25 mouse cellular contexts compared by ENCODE assay signal in the genomic region with DNA sequence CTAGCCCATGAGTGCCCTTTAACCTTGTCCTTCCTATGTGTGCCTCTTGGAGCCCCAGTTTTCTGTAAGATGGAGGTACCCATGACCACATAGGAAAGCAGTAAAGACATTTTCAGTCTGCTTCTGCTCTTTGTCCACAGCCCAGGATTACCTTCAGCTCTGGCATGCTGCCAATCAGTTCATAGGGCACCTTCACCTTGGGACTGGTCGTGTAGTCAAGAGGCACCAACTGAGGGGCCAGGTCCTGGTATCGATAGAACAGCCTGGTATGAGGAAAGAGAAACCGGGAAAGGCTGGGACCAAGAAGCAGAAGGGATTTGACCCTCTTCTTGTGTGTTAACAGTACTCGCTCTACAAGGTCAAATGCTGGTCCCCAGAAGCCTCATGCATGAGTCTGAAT. TPM values are rescaled to one million over a fixed set of nuclear protein-coding genes. Genes with fewer than 3 reads are reported as not detected.
DNase-seq lines count a peak whose midpoint lies in the region; ATAC-seq and TF ChIP-seq lines count a peak whose summit lies in the region.
"Had no signal": no experiment of that assay in that cellular context is flagged by ENCODE, and none has a peak within 500 bp of the region (broad histone marks: within the 10 kb centered on the region; RNA-seq: fewer than 3 reads in every experiment).

No protein-coding gene starts in this region.

- H3K27ac ChIP-seq in kidney, adult 2 months (ENCODE audit: insufficient read depth, low read depth, low read length): no peak overlapping the region
- H3K27ac ChIP-seq in intestine, embryonic 16.5 days (ENCODE audit: low read length): peak overlapping the region; percentile 3; the same call in 1 of the 2 replicates
- H3K27ac ChIP-seq in forebrain, embryonic 15.5 days (replicated peaks): no peak overlapping the region
- no peak overlapping the region for H3K27ac ChIP-seq in forebrain, embryonic 13.5 days
- H3K27ac ChIP-seq: embryonic facial prominence, embryonic 15.5 days; gastrocnemius, adult 2 months; hindbrain, embryonic 12.5 days had no signal

- H3K36me3 ChIP-seq in kidney, adult 2 months (ENCODE audit: control insufficient read depth, insufficient read depth, low read length): no peaks in the 10 kb centered on the region
- H3K36me3 ChIP-seq in intestine, embryonic 16.5 days (ENCODE audit: control insufficient read depth, insufficient read depth, low read length): no peaks in the 10 kb centered on the region
- H3K36me3 ChIP-seq in forebrain, embryonic 15.5 days: no peaks in the 10 kb centered on the region
- no peaks in the 10 kb centered on the region for H3K36me3 ChIP-seq in forebrain, embryonic 13.5 days (ENCODE audit: poor library complexity, severe bottlenecking)
- H3K36me3 ChIP-seq: embryonic facial prominence, embryonic 15.5 days; hindbrain, embryonic 12.5 days had no signal

- H3K9ac ChIP-seq in intestine, embryonic 16.5 days (ENCODE audit: low read depth, low read length): no peak overlapping the region
- H3K9ac ChIP-seq in forebrain, embryonic 15.5 days (replicated peaks): no peak overlapping the region
- H3K9ac ChIP-seq in forebrain, embryonic 13.5 days: no peak overlapping the region
- H3K9ac ChIP-seq: embryonic facial prominence, embryonic 15.5 days; forebrain, postnatal 0 days; hindbrain, embryonic 12.5 days had no signal

- peak; percentile 81 for ATAC-seq in intestine, embryonic 16.5 days
- no peak for ATAC-seq in forebrain, embryonic 15.5 days (replicated peaks)
- no peak for ATAC-seq in forebrain, embryonic 13.5 days
- ATAC-seq: forebrain, postnatal 0 days had no signal

- no peaks in the 10 kb centered on the region for H3K4me1 ChIP-seq in kidney, adult 2 months (ENCODE audit: control insufficient read depth, insufficient read depth, low read length)
- no peaks in the 10 kb centered on the region for H3K4me1 ChIP-seq in intestine, embryonic 16.5 days (ENCODE audit: control insufficient read depth, insufficient read depth, low read length)
- no peaks in the 10 kb centered on the region for H3K4me1 ChIP-seq in forebrain, embryonic 15.5 days
- H3K4me1 ChIP-seq in forebrain, embryonic 13.5 days: no peaks in the 10 kb centered on the region
- H3K4me1 ChIP-seq: embryonic facial prominence, embryonic 15.5 days; hindbrain, embryonic 12.5 days had no signal

- WGBS in kidney, adult 2 months: 66% methylated on average over 4 of the region's 4 CpGs
- 66% methylated on average over 4 of the region's 4 CpGs for WGBS in intestine, embryonic 16.5 days
- WGBS in forebrain, embryonic 15.5 days: 79% methylated on average over 4 of the region's 4 CpGs
- 78% methylated on average over 4 of the region's 4 CpGs for WGBS in forebrain, embryonic 13.5 days

- H3K4me2 ChIP-seq in intestine, embryonic 16.5 days (ENCODE audit: low read depth, low read length): no peak overlapping the region
- no peak overlapping the region for H3K4me2 ChIP-seq in forebrain, embryonic 15.5 days (replicated peaks)
- H3K4me2 ChIP-seq in forebrain, embryonic 13.5 days: no peak overlapping the region
- H3K4me2 ChIP-seq: embryonic facial prominence, embryonic 15.5 days; hindbrain, embryonic 12.5 days had no signal

- no peak for TF ChIP-seq CTCF in kidney, adult 2 months (conservative IDR thresholded peaks at IDR 0.05; ENCODE audit: insufficient read depth, insufficient read length, low read depth, low read length)

- DNase-seq in kidney, adult 2 months: peak; percentile 16
- no peak for DNase-seq in kidney, adult 18-20 months
- DNase-seq in kidney, postnatal 25 days: peak; percentile 41 to 45
- no peak for DNase-seq in kidney, postnatal 4 days
- DNase-seq: adrenal gland, postnatal 10 days; cerebellum, adult 11 months; cerebellum, adult 8-10 months; cerebellum, postnatal 14 days; embryo, embryonic 11 days; forebrain, postnatal 0 days; gastrocnemius, adult 2 months; gastrocnemius, postnatal 25 days; heart, postnatal 10 days; heart, postnatal 4 days had no signal

- no peaks in the 10 kb centered on the region for H3K9me3 ChIP-seq in intestine, embryonic 16.5 days (ENCODE audit: control insufficient read depth, low read length)
- no peaks in the 10 kb centered on the region for H3K9me3 ChIP-seq in forebrain, embryonic 15.5 days
- H3K9me3 ChIP-seq in forebrain, embryonic 13.5 days (replicated peaks): no peaks in the 10 kb centered on the region
- H3K9me3 ChIP-seq: embryonic facial prominence, embryonic 15.5 days; hindbrain, embryonic 12.5 days had no signal

- H3K27me3 ChIP-seq in kidney, adult 2 months (replicated peaks; ENCODE audit: control insufficient read depth, insufficient read depth, low read length): no peaks in the 10 kb centered on the region
- no peaks in the 10 kb centered on the region for H3K27me3 ChIP-seq in intestine, embryonic 16.5 days (replicated peaks; ENCODE audit: control insufficient read depth, insufficient read depth, low read length)
- H3K27me3 ChIP-seq in forebrain, embryonic 15.5 days: no peaks in the 10 kb centered on the region; the same call in 1 of the 2 replicates
- H3K27me3 ChIP-seq in forebrain, embryonic 13.5 days: peaks cover 13% of the 10 kb centered on the region; the same call in 1 of the 2 replicates

- H3K4me3 ChIP-seq in kidney, adult 2 months (ENCODE audit: insufficient read depth, low read depth, low read length): no peak overlapping the region
- H3K4me3 ChIP-seq in intestine, embryonic 16.5 days (ENCODE audit: low read length): no peak overlapping the region
- no peak overlapping the region for H3K4me3 ChIP-seq in forebrain, embryonic 15.5 days
- H3K4me3 ChIP-seq in forebrain, embryonic 13.5 days: no peak overlapping the region
- H3K4me3 ChIP-seq: embryonic facial prominence, embryonic 15.5 days; erythroblast, embryonic 14.5 days; gastrocnemius, adult 2 months; hindbrain, embryonic 12.5 days had no signal

- TF ChIP-seq POLR2A in kidney, adult 2 months (IDR thresholded peaks at IDR 0.05; ENCODE audit: low read depth, low read length): no peak

RNA-seq across cellular contexts. Expression of a gene that starts 2.4 kb away (rescaled TPM):
- 0.04 TPM in 1 of 2 replicates, not detected in the other for polyA plus RNA-seq in kidney, adult 2 months (2012; rRNA removed)
- polyA plus RNA-seq in intestine, embryonic 16.5 days (2015; fragmentation: Nextera tagmentation; extraction: Ambion mirVana): not detected in 2 replicates
- not detected in 2 replicates for polyA plus RNA-seq in forebrain, embryonic 15.5 days (2015; fragmentation: Nextera tagmentation; extraction: Ambion mirVana)
- polyA plus RNA-seq in forebrain, embryonic 13.5 days (2015; fragmentation: Nextera tagmentation; extraction: Ambion mirVana): not detected in 2 replicates
- polyA plus RNA-seq: brain, embryonic 14.5 days; C2C12; embryonic facial prominence, embryonic 11.5 days; erythroblast, embryonic 14.5 days; forebrain, embryonic 11.5 days; forebrain, postnatal 0 days; heart, embryonic 14.5 days; hindbrain, embryonic 12.5 days had no signal

RNA-seq across cellular contexts. Expression of a gene that starts 3.2 kb away (rescaled TPM):
- not detected in 2 replicates for polyA plus RNA-seq in kidney, adult 2 months (2012; rRNA removed)
- polyA plus RNA-seq in intestine, embryonic 16.5 days (2015; fragmentation: Nextera tagmentation; extraction: Ambion mirVana): not detected in 2 replicates
- polyA plus RNA-seq in forebrain, embryonic 15.5 days (2015; fragmentation: Nextera tagmentation; extraction: Ambion mirVana): not detected in 2 replicates
- not detected in 2 replicates for polyA plus RNA-seq in forebrain, embryonic 13.5 days (2015; fragmentation: Nextera tagmentation; extraction: Ambion mirVana)
- polyA plus RNA-seq: brain, embryonic 14.5 days; C2C12; embryonic facial prominence, embryonic 11.5 days; embryonic facial prominence, embryonic 15.5 days; erythroblast, embryonic 14.5 days; forebrain, embryonic 11.5 days; forebrain, postnatal 0 days; heart, embryonic 14.5 days; hindbrain, embryonic 12.5 days had no signal

RNA-seq across cellular contexts. Expression of a gene that starts 9.3 kb away (rescaled TPM):
- polyA plus RNA-seq in kidney, adult 2 months (2012; rRNA removed): 54.7 and 59.6 TPM in 2 replicates
- 71.7 and 76.3 TPM in 2 replicates for polyA plus RNA-seq in intestine, embryonic 16.5 days (2015; fragmentation: Nextera tagmentation; extraction: Ambion mirVana)
- 116 and 117 TPM in 2 replicates for polyA plus RNA-seq in forebrain, embryonic 15.5 days (2015; fragmentation: Nextera tagmentation; extraction: Ambion mirVana)
- polyA plus RNA-seq in forebrain, embryonic 13.5 days (2015; fragmentation: Nextera tagmentation; extraction: Ambion mirVana): 103 and 108 TPM in 2 replicates

RNA-seq across cellular contexts. Expression of a gene that starts 20.8 kb away (rescaled TPM):
- polyA plus RNA-seq in kidney, adult 2 months (2012; rRNA removed): 0.14 and 1.9 TPM in 2 replicates
- polyA plus RNA-seq in intestine, embryonic 16.5 days (2015; fragmentation: Nextera tagmentation; extraction: Ambion mirVana): 2.5 and 2.7 TPM in 2 replicates
- polyA plus RNA-seq in forebrain, embryonic 15.5 days (2015; fragmentation: Nextera tagmentation; extraction: Ambion mirVana): not detected in 2 replicates
- polyA plus RNA-seq in forebrain, embryonic 13.5 days (2015; fragmentation: Nextera tagmentation; extraction: Ambion mirVana): not detected in 2 replicates
- polyA plus RNA-seq: embryonic facial prominence, embryonic 11.5 days; embryonic facial prominence, embryonic 15.5 days; forebrain, embryonic 11.5 days; forebrain, postnatal 0 days; heart, embryonic 14.5 days; hindbrain, embryonic 12.5 days had no signal

RNA-seq across cellular contexts. Expression of a gene that starts 29.6 kb away (rescaled TPM):
- polyA plus RNA-seq in kidney, adult 2 months (2012; rRNA removed): 72.6 and 75.0 TPM in 2 replicates
- polyA plus RNA-seq in intestine, embryonic 16.5 days (2015; fragmentation: Nextera tagmentation; extraction: Ambion mirVana): 105 and 106 TPM in 2 replicates
- polyA plus RNA-seq in forebrain, embryonic 15.5 days (2015; fragmentation: Nextera tagmentation; extraction: Ambion mirVana): 248 and 252 TPM in 2 replicates
- 211 and 235 TPM in 2 replicates for polyA plus RNA-seq in forebrain, embryonic 13.5 days (2015; fragmentation: Nextera tagmentation; extraction: Ambion mirVana)

Comparison
In these comparisons a context has a peak if more than half of its experiments do, and no peak if none do; other contexts are left out.
1. DNase-seq: peak in kidney, adult 2 months (single experiment) and kidney, postnatal 25 days (2 of 2); none in kidney, adult 18-20 months (single experiment) and kidney, postnatal 4 days (0 of 2).